Mouse (Mus musculus) thymus, postnatal 36 days (tissue): ENCODE results near the gene Zfp51.
"Not testable (repeated sequence)": the region's sequence is repeated elsewhere in the genome, so short reads cannot be mapped to it uniquely, and the experiment has no call there.

Source experiments
- DNase-seq, 2 experiments: peaks; one replicate each; pipeline ENCODE4 v3.0.0; 2022; ENCODE audit warnings: mixed read lengths in 2 of 2

Gene Zfp51

GRCm38 (mm10) chr17:21450138-21450704 is at the start of gene Zfp51:
Gene Zfp51, plus strand, starts transcription at chr17:21450374.
- peak; percentile 89 to 95 for DNase-seq

- peak; percentile 80 to 83 for DNase-seq
Measured at GRCm38 (mm10) chr17:21422664-21423599, 27.2 kb upstream of the Zfp51 start, which contains the start of gene Zfp54. Gene Zfp54, plus strand, starts transcription at chr17:21423227.

GRCm38 (mm10) chr17:21438806-21439400 is 11.3 kb upstream of the Zfp51 start:
- not testable (repeated sequence) for DNase-seq

- DNase-seq = peak; percentile 68
Measured at GRCm38 (mm10) chr17:21449669-21450068, 505 bp upstream of the Zfp51 start.

GRCm38 (mm10) chr17:21463550-21463949 is 13.4 kb downstream of the Zfp51 start:
- DNase-seq = no peak

GRCm38 (mm10) chr17:21472032-21472652 is 22.0 kb downstream of the Zfp51 start:
- no peak for DNase-seq

GRCm38 (mm10) chr17:21472653-21473307 is 22.6 kb downstream of the Zfp51 start:
- DNase-seq = no peak

- peak in 1 of 2 experiments; percentile 16 for DNase-seq
Measured at GRCm38 (mm10) chr17:21473362-21474190, 23.4 kb downstream of the Zfp51 start.

- peak; percentile 20 to 45 for DNase-seq
Measured at GRCm38 (mm10) chr17:21474729-21475128, 24.6 kb downstream of the Zfp51 start.

GRCm38 (mm10) chr17:21475290-21475689 is 25.1 kb downstream of the Zfp51 start:
- DNase-seq = not testable (repeated sequence)

GRCm38 (mm10) chr17:21476351-21476750 is 26.2 kb downstream of the Zfp51 start:
- not testable (repeated sequence) for DNase-seq

- not testable (repeated sequence) for DNase-seq
Measured at GRCm38 (mm10) chr17:21478103-21478777, 28.1 kb downstream of the Zfp51 start.

- peak; percentile 86 to 88 for DNase-seq
Measured at GRCm38 (mm10) chr17:21488760-21489499, 38.8 kb downstream of the Zfp51 start, which contains the start of gene Zfp53. Gene Zfp53, plus strand, starts transcription at chr17:21488998.

GRCm38 (mm10) chr17:21489500-21490001 is 39.4 kb downstream of the Zfp51 start:
- no peak for DNase-seq

GRCm38 (mm10) chr17:21501365-21501764 is 51.2 kb downstream of the Zfp51 start:
- no peak for DNase-seq

GRCm38 (mm10) chr17:21504524-21504923 is 54.4 kb downstream of the Zfp51 start:
- no peak for DNase-seq

GRCm38 (mm10) chr17:21506258-21506657 is 56.1 kb downstream of the Zfp51 start:
- DNase-seq = no peak

- DNase-seq = no peak
Measured at GRCm38 (mm10) chr17:21509756-21510155, 59.6 kb downstream of the Zfp51 start.
